Mouse (Mus musculus) liver, embryonic 11.5 days (tissue): Measurements from ENCODE around the gene Rxfp2. TPM values are rescaled to one million over a fixed set of nuclear protein-coding genes. Genes with fewer than 3 reads are reported as not detected.

Experiments
- ATAC-seq: fragments of 200-750 bp; cut with Nextera tagmentation; replicated peaks from 2 replicates; pipeline ENCODE4 v1.8.0; 2017; ENCODE audit warnings: moderate number of reproducible peaks, mild to moderate bottlenecking, moderate TSS enrichment, moderate library complexity; ENCODE audit not compliant: low FRiP score
- DNase-seq: peaks from one replicate; pipeline ENCODE4 v3.0.0-alpha.2; 2017; ENCODE audit warnings: low spot score
- H3K27ac ChIP-seq: fragments of 300-500 bp; sonication (generic); 2 replicates; pipeline ENCODE4 v1.5.1; 2014; ENCODE audit warnings: mild to moderate bottlenecking, low read depth, low read length, control low read depth
- H3K27me3 ChIP-seq: fragments of 300-500 bp; sonication (generic); replicated peaks from 2 replicates; pipeline ENCODE4 v1.6.1; 2014; ENCODE audit warnings: low read length, mixed read lengths; ENCODE audit not compliant: control insufficient read depth, insufficient read depth
- H3K36me3 ChIP-seq: fragments of 300-500 bp; sonication (generic); 2 replicates; pipeline ENCODE4 v1.6.1; 2014; ENCODE audit warnings: mild to moderate bottlenecking, low read length, moderate library complexity, mixed read lengths; ENCODE audit not compliant: control insufficient read depth, insufficient read depth
- H3K4me1 ChIP-seq: fragments of 300-500 bp; sonication (generic); replicated peaks from 2 replicates; pipeline ENCODE4 v1.6.1; 2014; ENCODE audit warnings: low read length, mixed read lengths; ENCODE audit not compliant: control insufficient read depth, insufficient read depth
- H3K4me2 ChIP-seq: fragments of 300-500 bp; sonication (generic); 2 replicates; pipeline ENCODE4 v1.6.1; 2014; ENCODE audit warnings: mild to moderate bottlenecking, control low read depth, moderate library complexity
- H3K4me3 ChIP-seq: fragments of 300-500 bp; sonication (generic); 2 replicates; pipeline ENCODE4 v1.5.1; 2014; ENCODE audit warnings: low read depth, low read length, control low read depth
- H3K9ac ChIP-seq: fragments of 300-500 bp; sonication (generic); 2 replicates; pipeline ENCODE4 v1.6.1; 2014; ENCODE audit warnings: low read depth, low read length, control low read depth
- H3K9me3 ChIP-seq: fragments of 300-500 bp; sonication (generic); 2 replicates; pipeline ENCODE4 v1.6.1; 2016; ENCODE audit warnings: low read length, inconsistent platforms, mixed read lengths; ENCODE audit not compliant: control insufficient read depth
- WGBS: fragments of 180-500 bp; shearing (Covaris S2); extraction: QIAGEN DNeasy Blood & Tissue Kit; methylation state at CpG from one replicate; pipeline ENCODE4 v1.1.7; 2014; 5-methylcytosine and 5-hydroxymethylcytosine counted together
- polyA plus RNA-seq: library from polyadenylated mRNA; unstranded; fragments of >200 nt; fragmentation: Nextera tagmentation; extraction: Ambion mirVana; gene quantifications from 2 replicates; pipeline ENCODE4 v1.2.1, GENCODE M21; 2014

Rxfp2 gene
- 1.0 TPM in 2 replicates for polyA plus RNA-seq

- DNase-seq (no peak), ATAC-seq (no peak)
- H3K27ac ChIP-seq: no peak within 1 kb of the TSS
- H3K36me3 ChIP-seq: no peaks in the 10 kb centered on the region
- no peak within 1 kb of the TSS for H3K4me2 ChIP-seq
- 61% methylated on average over 19 of the region's 19 CpGs for WGBS
- H3K9ac ChIP-seq: no peak within 1 kb of the TSS
- no peaks in the 10 kb centered on the region for H3K27me3 ChIP-seq
- H3K9me3 ChIP-seq: no peaks in the 10 kb centered on the region
- H3K4me3 ChIP-seq: no peak within 1 kb of the TSS
- H3K4me1 ChIP-seq: no peaks in the 10 kb centered on the region
Observed at GRCm38 (mm10) chr5:150018656-150019055, at the start of gene Rxfp2. TSS of gene Rxfp2 (plus strand) at chr5:150018675.

- WGBS: 86% methylated on average over 11 of the region's 11 CpGs
- no peaks in the 10 kb centered on the region for H3K36me3 ChIP-seq
- H3K9ac ChIP-seq: no peak overlapping the region
- H3K27ac ChIP-seq: no peak overlapping the region
- no peaks in the 10 kb centered on the region for H3K4me1 ChIP-seq
- no peak overlapping the region for H3K4me2 ChIP-seq
- DNase-seq (no peak), ATAC-seq (no peak)
- no peak overlapping the region for H3K4me3 ChIP-seq
- no peaks in the 10 kb centered on the region for H3K9me3 ChIP-seq
- H3K27me3 ChIP-seq: no peaks in the 10 kb centered on the region
Observed at GRCm38 (mm10) chr5:149970261-149970660, 48.2 kb upstream of the Rxfp2 start.

- Histone ChIP-seq H3K9me3 (no peaks in the 10 kb centered on the region), H3K4me2 (no peak overlapping the region), H3K36me3 (no peaks in the 10 kb centered on the region), H3K4me1 (no peaks in the 10 kb centered on the region), H3K9ac (no peak overlapping the region), H3K4me3 (no peak overlapping the region), H3K27ac (no peak overlapping the region), H3K27me3 (no peaks in the 10 kb centered on the region)
- ATAC-seq (no peak), DNase-seq (no peak)
- WGBS: 80% methylated on average over 2 of the region's 2 CpGs
Observed at GRCm38 (mm10) chr5:149977027-149977426, 41.4 kb upstream of the Rxfp2 start.

- H3K4me2 ChIP-seq: no peak overlapping the region
- no peak overlapping the region for H3K9ac ChIP-seq
- H3K9me3 ChIP-seq: no peaks in the 10 kb centered on the region
- H3K36me3 ChIP-seq: no peaks in the 10 kb centered on the region
- no peak overlapping the region for H3K27ac ChIP-seq
- H3K27me3 ChIP-seq: no peaks in the 10 kb centered on the region
- H3K4me3 ChIP-seq: no peak overlapping the region
- H3K4me1 ChIP-seq: no peaks in the 10 kb centered on the region
- 81% methylated on average over 4 of the region's 4 CpGs for WGBS
- DNase-seq (no peak), ATAC-seq (no peak)
Observed at GRCm38 (mm10) chr5:149983621-149984020, 34.9 kb upstream of the Rxfp2 start.

- Histone ChIP-seq H3K9me3 (no peaks in the 10 kb centered on the region), H3K36me3 (no peaks in the 10 kb centered on the region), H3K4me2 (no peak overlapping the region), H3K27ac (no peak overlapping the region), H3K4me3 (no peak overlapping the region), H3K27me3 (no peaks in the 10 kb centered on the region), H3K4me1 (no peaks in the 10 kb centered on the region), H3K9ac (no peak overlapping the region)
- DNase-seq (no peak), ATAC-seq (no peak)
- 68% methylated on average over 5 of the region's 5 CpGs for WGBS
Observed at GRCm38 (mm10) chr5:149994578-149994977, 23.9 kb upstream of the Rxfp2 start.

GRCm38 (mm10) chr5:149996614-149997013, 21.9 kb upstream of the Rxfp2 start:
- H3K9ac ChIP-seq: no peak overlapping the region
- DNase-seq (no peak), ATAC-seq (no peak)
- H3K4me1 ChIP-seq: no peaks in the 10 kb centered on the region
- H3K27me3 ChIP-seq: no peaks in the 10 kb centered on the region
- H3K27ac ChIP-seq: no peak overlapping the region
- H3K4me2 ChIP-seq: no peak overlapping the region
- H3K9me3 ChIP-seq: no peaks in the 10 kb centered on the region
- 84% methylated on average over 4 of the region's 4 CpGs for WGBS
- H3K4me3 ChIP-seq: no peak overlapping the region
- H3K36me3 ChIP-seq: no peaks in the 10 kb centered on the region

GRCm38 (mm10) chr5:149997321-149998034, 21.0 kb upstream of the Rxfp2 start:
- DNase-seq (no peak), ATAC-seq (no peak)
- Histone ChIP-seq H3K4me1 (no peaks in the 10 kb centered on the region), H3K27me3 (no peaks in the 10 kb centered on the region), H3K4me3 (no peak overlapping the region), H3K9me3 (no peaks in the 10 kb centered on the region), H3K9ac (no peak overlapping the region), H3K4me2 (no peak overlapping the region), H3K27ac (no peak overlapping the region), H3K36me3 (no peaks in the 10 kb centered on the region)
- WGBS: 78% methylated on average over 22 of the region's 22 CpGs

- ATAC-seq (no peak), DNase-seq (no peak)
- H3K27ac ChIP-seq: no peak overlapping the region
- no peaks in the 10 kb centered on the region for H3K27me3 ChIP-seq
- H3K4me3 ChIP-seq: no peak overlapping the region
- 79% methylated on average over 7 of the region's 7 CpGs for WGBS
- no peaks in the 10 kb centered on the region for H3K9me3 ChIP-seq
- H3K4me2 ChIP-seq: no peak overlapping the region
- no peak overlapping the region for H3K9ac ChIP-seq
- H3K36me3 ChIP-seq: no peaks in the 10 kb centered on the region
- no peaks in the 10 kb centered on the region for H3K4me1 ChIP-seq
Observed at GRCm38 (mm10) chr5:149998311-149998710, 20.2 kb upstream of the Rxfp2 start.

- H3K27ac ChIP-seq: no peak overlapping the region
- 52% methylated on average over 6 of the region's 6 CpGs for WGBS
- no peak overlapping the region for H3K9ac ChIP-seq
- H3K36me3 ChIP-seq: no peaks in the 10 kb centered on the region
- no peak overlapping the region for H3K4me3 ChIP-seq
- DNase-seq (no peak), ATAC-seq (no peak)
- H3K4me1 ChIP-seq: no peaks in the 10 kb centered on the region
- no peaks in the 10 kb centered on the region for H3K9me3 ChIP-seq
- H3K27me3 ChIP-seq: no peaks in the 10 kb centered on the region
- no peak overlapping the region for H3K4me2 ChIP-seq
Observed at GRCm38 (mm10) chr5:150005355-150005754, 13.1 kb upstream of the Rxfp2 start.
